Mouse (Mus musculus): ENCODE results near the gene Trim33. TPM values are rescaled to one million over a fixed set of nuclear protein-coding genes. Genes with fewer than 3 reads are reported as not detected.

Trim33 gene
- total RNA-seq, 1 experiment from 2014 or later = 64.4 TPM

DNA sequence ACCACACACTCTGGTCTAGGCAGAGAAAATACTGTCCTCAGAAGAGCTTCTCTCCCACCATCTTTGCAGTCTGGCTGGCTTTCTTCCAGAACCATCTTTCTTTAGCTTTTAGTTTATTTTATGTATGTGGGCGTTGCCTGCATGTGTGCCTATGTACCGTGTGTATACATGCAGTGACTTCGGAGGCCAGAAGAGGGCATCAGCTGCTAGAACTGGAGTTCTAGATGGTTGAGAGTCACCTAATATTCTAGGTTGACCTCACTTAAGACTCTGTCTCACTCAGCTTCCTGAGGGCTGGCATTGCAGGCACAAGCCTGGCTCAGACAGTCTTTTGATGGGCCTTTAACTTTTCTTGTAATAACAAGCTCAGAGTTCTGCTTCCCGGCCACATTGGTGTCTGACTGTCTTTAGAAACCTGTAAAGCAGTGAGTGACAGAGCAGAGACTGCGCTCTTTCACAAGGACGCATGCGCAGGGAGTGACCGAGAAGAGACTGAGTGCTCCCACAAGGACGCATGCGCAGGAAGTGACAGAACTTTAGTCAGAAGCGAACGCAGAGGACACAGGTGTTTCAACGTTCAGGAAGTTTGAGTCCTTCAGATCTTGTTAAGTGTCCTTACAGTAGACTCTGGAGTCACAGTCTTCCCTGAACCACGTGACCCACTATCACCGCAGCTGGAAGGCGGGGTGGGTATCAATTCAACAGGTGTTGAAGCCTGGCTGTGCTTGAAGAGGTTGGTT is 107.4 kb downstream of the Trim33 start:
- ATAC-seq (replicated peaks; ENCODE audit: insufficient number of reproducible peaks, low FRiP score, low TSS enrichment, poor library complexity, severe bottlenecking) = no peak

DNA sequence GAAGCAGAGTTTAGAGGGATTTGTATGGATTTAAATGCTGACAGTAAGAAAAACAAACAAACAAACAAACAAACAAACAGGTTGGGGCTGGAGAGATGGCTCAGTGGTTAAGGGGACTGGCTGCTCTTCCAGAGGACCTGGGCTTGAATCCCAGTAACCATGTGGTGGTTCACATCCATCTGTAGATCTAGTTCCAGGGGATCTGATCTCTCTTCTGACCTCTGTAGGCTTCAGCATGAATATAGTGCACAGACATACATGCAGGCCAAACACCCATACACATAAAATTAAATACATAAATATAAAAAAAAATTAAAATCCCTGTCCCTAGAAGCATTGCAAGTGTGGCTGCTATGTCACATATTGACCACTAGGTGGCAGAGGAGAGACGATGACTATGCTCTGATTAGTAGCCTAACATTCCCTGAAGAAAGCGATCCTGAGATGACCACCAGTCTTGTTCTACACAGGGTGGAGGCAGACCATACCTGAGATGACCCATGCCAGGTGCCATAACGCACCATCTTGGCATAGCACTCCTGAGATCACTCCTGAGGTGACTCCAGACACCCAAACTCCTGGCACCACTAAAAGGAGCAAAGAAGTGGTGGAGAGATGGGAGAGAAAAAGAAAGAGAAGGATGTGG is 113.6 kb downstream of the Trim33 start:
- peak; percentile 69 for ATAC-seq (replicated peaks; ENCODE audit: insufficient number of reproducible peaks, low FRiP score, low TSS enrichment, poor library complexity, severe bottlenecking)

DNA sequence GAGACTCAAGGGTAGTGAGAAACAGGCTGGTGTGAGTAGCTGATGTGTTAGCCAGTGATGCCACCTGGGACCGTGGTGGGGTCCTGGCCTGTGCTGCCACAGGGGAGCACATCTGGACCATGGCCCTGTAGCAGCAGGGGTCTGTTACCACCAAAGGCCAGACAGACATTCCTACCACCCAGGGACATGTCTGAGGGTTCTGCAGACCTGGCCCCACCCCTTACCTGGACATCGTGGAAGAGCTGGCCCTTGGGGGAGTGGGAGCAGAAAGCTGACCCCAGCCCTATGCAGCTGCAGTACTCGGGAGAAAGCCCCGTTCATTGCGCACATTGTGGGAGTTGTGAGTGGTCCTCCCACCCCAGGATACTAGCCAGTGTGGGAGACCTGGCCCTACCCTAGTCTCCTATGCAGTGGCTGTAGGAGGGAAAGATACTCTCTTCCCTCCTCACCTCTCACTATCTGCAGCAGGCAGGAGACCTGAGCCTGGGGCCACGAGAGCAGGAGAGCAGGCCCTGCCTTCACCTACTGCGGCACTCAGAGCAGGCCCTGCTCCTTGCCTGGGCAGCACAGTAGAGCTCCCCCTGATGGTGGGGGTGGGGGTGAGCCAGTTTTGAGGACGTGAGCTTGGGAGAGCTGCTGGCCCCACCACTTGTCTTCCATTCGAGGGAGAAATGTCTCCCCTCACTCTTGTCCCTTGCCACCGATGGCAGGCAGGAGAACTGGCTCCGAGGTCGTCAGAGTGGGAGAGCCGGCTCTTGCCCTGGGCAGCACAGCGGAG is 114.4 kb downstream of the Trim33 start:
- ATAC-seq (replicated peaks; ENCODE audit: insufficient number of reproducible peaks, low FRiP score, low TSS enrichment, poor library complexity, severe bottlenecking) = no peak

DNA sequence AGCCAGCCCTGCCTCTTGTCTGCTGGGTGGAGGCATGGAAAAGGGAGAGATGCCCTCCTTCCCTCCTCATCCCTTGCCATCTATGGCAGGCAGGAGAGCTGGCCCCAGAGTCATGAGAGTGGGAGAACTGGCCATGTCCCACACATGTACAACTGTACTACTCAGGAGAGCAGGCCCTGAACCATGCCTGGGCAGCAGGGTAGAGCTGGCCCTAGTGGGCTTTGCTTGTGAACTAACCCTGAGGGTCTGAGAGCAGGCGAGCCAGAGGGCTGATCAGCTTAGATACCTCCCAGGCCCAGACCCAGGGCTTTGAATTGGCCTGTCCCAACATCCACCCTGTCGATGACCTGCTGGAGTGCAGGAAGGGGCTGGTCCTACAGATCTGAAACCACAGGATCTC is 115.0 kb downstream of the Trim33 start:
- ATAC-seq (replicated peaks; ENCODE audit: insufficient number of reproducible peaks, low FRiP score, low TSS enrichment, poor library complexity, severe bottlenecking) = 0 out of 2 replicates have a peak, but pooled peaks have one; percentile 15

DNA sequence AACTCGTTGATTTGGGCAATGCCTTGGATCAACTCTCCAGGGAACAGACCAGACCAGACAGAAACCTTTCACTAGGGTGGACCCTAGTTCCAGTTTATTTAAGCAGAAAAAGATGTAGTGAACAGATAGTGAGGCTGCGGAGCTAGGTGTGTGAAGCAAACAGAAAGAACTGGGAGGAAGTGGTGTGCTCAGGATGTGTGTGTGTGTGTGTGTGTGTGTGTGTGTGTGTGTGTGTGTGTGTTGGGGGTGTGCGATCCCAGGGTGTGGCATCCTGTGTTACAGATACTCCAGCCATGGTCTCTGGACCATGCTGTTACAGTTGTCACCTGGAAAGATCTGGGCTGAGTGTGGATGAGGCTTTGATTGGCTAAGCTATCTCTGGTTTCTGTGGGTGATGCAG is 118.4 kb downstream of the Trim33 start:
- ATAC-seq (replicated peaks; ENCODE audit: insufficient number of reproducible peaks, low FRiP score, low TSS enrichment, poor library complexity, severe bottlenecking) = no peak

DNA sequence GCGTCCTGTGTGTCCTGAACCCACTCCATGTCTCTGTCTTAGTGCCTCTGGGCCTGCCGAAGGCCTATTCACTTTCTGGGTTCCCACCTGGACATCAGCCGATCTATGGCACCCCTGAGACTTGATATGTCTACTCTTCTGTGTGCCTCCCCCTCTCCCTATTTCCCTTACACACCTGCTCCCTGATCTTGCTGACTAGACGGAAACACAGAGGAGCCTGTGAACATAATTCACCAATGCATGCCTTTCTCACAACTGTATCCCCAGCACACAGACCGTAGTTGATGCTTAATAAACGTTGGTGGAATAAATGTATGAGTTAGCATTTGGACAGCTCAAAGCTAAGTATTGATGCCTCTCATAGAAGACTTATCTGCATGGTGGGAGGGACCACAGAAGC is 121.7 kb downstream of the Trim33 start:
- no peak for ATAC-seq (replicated peaks; ENCODE audit: insufficient number of reproducible peaks, low FRiP score, low TSS enrichment, poor library complexity, severe bottlenecking)

DNA sequence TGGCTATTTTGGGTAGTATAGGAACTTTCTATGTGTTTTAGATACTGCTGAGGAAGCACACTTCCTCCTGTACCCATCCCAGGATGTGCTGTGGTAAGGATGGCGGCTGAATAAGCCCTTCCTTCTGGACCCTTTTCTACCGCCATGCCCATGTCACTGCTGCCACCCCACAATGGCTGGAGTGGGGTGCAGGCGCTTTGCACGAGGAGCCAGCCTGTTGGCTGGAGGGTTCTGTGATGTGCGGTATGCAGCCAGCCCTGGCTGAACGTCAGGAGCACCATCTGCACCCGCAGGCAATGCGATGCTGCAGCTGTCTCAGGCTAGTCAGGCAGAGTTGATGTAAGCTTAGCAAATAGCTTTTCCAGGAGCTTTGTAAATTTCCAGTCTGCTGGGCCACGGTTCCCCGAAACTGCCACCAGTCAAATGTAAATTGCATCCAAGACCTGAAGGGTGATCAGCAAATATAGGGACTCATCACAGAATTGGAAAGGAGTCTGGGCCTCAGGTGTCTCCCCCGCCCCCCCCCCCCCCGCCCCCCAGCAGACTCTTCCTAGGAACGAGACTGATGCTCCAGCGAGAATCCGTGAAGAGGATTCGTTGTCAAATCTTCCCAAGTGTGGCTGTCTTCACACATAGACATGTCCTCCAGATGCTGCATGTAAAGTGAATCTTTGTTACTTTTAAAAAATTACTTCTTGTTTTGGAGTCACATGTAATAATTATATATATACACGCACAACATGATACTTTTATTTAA is 122.4 kb downstream of the Trim33 start:
- no peak for ATAC-seq (replicated peaks; ENCODE audit: insufficient number of reproducible peaks, low FRiP score, low TSS enrichment, poor library complexity, severe bottlenecking)

DNA sequence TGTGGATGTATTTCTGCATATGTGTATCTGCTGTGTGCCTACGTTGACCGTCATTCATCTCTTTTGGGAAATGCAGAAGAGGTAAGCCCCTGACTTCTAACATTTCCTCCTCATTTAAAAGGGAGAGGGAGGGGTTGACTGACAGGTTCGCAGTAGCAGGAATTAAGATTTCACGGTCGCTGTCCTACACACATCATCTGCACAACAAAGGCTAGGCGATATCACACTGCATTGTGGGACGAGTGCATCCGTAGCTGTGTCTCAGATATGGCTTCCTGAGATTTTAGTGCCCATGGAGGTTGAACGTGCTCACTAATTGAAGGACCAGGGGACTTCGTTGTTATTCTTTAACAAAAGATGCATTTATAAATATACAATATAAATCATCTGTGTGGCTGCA is 123.1 kb downstream of the Trim33 start:
- ATAC-seq (replicated peaks; ENCODE audit: insufficient number of reproducible peaks, low FRiP score, low TSS enrichment, poor library complexity, severe bottlenecking) = no peak

DNA sequence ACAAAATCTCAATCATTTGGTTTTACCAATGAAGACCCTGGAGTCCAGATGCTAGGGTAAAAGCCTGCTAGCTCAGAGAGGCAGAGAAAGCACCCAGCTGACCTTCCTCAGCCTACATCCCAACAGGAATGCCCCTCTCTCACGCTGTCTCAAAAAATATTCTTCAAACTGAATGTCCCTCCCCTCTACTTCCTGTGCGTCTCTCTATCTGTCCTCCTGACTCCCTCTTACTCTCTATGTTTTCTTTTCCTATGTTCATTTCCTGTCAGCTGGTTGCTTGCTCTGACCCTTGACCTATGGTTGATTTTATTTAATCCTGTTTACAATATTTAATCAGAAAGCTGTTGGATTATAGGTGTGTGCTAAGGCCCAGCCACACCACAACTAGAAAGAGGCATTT is 126.0 kb downstream of the Trim33 start:
- no peak for ATAC-seq (replicated peaks; ENCODE audit: insufficient number of reproducible peaks, low FRiP score, low TSS enrichment, poor library complexity, severe bottlenecking)

DNA sequence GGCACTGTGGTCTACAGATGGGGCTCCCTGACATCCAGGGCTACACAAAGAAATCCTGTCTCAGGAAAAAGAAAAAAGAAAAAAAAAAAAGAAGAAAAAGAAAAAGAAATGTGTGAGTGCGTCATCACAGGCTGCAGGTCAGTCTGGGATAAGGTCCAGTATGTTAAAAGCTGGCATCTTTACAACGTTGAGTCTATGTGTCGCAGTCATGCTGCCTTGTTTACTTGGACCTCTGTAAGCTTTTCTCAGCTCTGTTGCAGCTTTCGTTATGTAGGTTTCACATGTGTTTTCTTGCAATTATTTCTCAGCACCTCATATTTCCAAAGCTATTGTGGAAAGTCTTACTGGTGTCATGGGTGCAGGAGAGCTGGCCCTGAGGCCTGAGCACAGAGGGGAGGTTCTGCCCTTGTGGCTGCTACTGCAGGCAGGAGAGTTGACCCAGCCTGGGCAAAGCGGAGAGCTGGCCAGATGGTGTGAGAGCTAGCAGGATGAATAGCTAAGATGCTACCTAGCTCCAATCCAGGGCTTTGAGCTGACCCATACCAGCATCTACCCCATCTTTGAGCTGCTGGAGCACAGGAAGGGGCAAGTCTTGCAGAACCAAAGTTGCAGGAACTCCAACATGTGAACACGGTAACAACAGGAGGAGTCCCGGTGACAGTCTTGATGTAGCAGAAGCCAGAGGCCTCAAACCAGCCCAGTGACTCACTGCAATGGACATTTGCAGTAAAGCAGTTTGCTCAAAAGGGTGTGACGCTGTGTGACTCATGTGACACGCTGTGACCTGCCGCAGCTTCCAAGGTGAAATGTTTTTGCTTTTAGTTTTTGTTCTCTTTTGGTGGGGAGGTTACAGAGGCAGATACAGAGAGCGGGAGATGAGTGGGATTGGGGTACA is 127.0 kb downstream of the Trim33 start:
- peak; percentile 36; the same call in 1 of the 2 replicates for ATAC-seq (replicated peaks; ENCODE audit: insufficient number of reproducible peaks, low FRiP score, low TSS enrichment, poor library complexity, severe bottlenecking)

Other genes starting within 250 kb of the Trim33 start
- gene Nras, start 221.0 kb upstream of the Trim33 start, total RNA-seq (2017) = 62.4 to 116 TPM (median 88.9 TPM) in 3 replicates
- gene Ampd1, start 205.3 kb upstream of the Trim33 start, total RNA-seq (2017) = not detected in 3 replicates
- gene Dennd2c, start 176.7 kb upstream of the Trim33 start, total RNA-seq (2017) = 2.6 to 3.3 TPM (median 3.2 TPM) in 3 replicates
- gene Bcas2, start 107.6 kb upstream of the Trim33 start, total RNA-seq (2017) = 79.0 to 122 TPM (median 93.2 TPM) in 3 replicates

All from monocyte, adult 5-6 weeks (primary cell).